Mouse (Mus musculus): Measurements from ENCODE around the gene Uso1. TPM values are rescaled to one million over a fixed set of nuclear protein-coding genes. Genes with fewer than 3 reads are reported as not detected.
A peak's percentile ranks its signal among the peaks of the same experiment; 100 is the strongest.
"Not testable (repeated sequence)": the region's sequence is repeated elsewhere in the genome, so short reads cannot be mapped to it uniquely, and the experiment has no call there.

Uso1 gene
- total RNA-seq, 4 experiments from 2014 or later = 76.4 to 82.2 (median 79.0) TPM

DNA sequence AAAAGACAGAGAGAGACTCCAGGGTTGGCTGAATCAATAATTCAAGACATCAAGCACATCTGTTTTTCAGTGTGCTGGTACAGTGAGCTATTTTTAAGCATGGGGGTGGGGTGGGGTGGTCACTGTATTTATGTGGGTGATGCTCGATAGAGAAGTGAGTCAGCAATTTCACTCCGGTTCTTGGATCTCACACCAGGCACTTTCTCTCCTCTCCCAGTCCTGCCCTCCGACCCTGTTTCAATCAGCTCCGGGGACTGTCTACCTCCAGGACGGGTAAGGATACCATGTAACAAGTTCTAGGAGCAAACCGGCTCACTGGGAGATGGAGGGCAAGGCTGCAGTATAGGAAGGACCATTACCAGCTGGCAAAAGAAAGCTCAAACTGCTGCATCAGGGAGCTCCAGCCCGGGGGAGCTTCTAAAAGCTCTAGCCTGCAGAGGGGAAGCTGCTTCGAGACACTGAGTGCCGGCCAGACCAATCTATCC lies 10.6 kb upstream of the Uso1 start:
- DNase-seq (ENCODE audit: low spot score in 2 of 2) = no peak

DNA sequence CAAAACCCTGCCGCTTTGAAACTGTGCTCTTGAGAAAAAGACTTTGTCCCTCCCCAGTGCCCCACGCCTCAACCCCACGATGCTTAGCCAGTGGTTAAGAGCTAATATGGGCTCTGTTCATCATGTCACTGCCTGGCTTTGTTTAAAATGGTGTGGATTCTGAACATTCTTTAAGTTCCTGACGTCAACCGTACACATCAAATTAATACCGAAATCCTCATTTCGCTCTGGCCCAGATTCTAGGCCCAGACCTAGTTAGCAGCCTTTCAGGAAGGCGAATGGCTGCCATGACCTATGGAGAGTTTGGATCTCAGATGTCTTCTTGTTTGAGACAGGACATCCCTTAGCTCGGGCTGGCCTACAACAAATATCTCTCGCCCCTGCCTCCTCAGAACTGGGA lies 10.0 kb upstream of the Uso1 start:
- no peak for DNase-seq (ENCODE audit: low spot score in 2 of 2)

DNA sequence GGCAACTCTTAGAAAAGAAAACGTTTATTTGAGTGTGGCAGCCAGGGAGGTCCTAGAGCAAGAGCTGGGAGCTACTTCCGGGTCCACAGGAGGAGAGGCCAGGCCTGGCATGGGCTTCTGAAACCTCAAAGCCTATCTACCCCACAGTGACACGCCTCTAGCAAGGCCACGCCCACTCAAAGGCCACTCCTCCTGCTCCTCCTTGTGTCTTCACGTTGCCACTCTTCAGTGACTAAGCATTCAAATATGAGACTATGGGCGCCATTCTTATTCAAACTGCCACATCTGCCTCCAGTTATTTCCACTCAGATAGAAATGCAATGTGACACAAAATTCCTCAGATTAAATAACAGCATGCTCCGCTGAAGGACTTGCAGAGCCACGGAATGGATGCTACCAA lies 9.2 kb upstream of the Uso1 start:
- no peak for DNase-seq (ENCODE audit: low spot score in 2 of 2)

DNA sequence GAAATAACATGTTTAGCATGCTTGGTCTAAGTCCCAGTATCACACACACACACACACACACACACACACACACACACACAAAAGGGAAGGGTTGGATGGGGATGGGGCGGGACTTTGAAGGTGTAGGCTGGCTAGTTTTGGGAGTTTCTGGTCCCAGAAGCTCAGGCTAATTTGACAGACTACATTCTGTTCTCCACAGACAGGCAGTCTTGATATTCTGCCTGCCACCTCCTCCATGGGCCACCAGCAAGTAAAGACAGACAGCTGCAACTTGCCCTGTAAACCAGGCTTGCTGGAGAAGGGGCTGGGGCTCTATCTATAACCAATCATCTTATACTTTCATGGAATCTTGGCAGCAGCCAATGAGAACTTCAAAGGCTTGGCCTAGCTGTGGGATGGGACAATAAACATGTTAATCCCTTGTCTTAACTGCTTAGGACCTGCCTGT lies 8.4 kb upstream of the Uso1 start:
- no peak for DNase-seq (ENCODE audit: low spot score in 2 of 2)

DNA sequence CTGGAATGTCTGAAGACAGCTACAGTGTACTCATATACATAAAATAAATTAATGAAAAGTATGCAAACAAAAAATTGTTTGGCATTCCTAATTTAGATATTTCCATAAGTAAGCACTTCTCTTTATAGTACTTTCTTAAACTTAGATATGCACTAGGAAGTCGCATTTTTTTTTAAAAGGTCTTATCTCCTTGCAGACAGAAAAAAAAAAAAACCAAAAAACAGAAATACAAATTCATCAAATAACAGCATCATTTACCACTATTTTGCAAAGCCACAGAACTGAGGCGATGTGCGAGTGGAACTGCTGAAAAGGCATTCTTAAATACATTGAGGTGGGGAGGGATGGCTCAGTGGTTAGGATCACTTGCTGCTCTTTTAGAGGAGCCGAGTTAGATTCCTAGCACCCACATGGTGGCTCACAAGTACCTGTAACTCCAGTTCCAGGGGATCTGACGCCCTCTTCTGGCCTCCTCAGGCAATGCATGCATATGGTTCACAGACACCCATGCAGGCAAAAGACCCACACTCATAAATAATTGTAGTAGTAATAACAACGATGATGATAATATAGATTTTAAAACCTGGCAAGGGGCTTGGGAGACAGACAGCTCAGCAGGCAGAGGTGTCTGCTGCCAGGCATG lies 7.6 kb upstream of the Uso1 start:
- DNase-seq (ENCODE audit: low spot score in 2 of 2) = no peak

DNA sequence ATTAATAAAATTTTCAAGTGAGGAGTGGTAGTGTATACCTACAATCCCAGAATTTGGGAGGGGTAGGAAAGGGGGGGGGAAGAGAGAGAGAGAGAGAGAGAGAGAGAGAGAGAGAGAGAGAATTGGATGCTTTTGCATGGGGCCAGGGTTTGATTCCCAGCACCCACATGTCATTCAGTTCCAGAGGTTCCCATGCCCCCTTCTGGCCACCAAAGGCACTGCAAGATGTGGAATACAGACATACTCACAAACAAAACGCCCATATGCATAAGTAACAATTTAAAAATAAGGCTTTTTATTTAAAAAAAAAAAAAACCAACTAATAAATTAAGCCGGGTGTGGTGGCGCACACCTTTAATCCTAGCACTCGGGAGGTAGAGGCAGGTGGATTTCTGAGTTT lies 5.6 kb upstream of the Uso1 start:
- no peak for DNase-seq (ENCODE audit: low spot score in 2 of 2)

DNA sequence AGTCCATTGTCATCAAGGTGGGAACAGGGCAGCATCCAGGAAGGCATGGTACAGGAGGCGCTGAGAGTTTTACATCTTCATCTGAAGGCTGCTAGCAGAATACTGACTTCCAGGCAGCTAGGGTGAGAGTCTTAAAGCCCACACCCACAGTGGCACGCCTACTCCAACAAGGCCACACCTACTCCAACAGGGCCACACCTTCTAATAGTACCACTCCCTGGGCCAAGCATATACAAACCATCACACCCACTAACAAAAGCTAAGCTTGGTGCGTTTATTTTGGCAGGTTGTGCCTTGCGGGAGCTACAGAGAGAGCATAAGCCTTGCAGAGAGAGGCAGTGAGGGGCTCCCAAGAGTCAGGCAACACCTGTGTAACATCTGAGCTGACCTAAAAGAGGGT lies 4.7 kb upstream of the Uso1 start:
- DNase-seq (ENCODE audit: low spot score in 2 of 2) = not testable (repeated sequence)

DNA sequence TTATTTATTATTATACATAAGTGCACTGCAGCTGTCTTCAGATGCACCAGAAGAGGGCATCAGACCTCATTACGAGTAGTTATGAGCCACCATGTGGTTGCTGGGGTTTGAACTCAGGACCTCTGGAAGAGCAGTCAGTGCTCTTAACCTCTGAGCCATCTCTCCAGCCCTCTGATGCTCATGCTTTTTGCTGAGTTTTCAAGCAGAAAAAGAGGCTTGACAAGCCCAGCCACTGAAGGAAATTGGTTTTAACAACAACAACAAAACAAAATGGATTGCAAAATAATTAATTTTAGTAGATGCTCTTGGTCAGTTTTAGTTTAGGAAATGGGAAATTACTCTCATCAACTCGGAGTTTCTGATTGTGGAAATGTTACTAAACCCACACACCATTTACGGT lies 2.8 kb upstream of the Uso1 start:
- DNase-seq (ENCODE audit: low spot score in 2 of 2) = no peak

DNA sequence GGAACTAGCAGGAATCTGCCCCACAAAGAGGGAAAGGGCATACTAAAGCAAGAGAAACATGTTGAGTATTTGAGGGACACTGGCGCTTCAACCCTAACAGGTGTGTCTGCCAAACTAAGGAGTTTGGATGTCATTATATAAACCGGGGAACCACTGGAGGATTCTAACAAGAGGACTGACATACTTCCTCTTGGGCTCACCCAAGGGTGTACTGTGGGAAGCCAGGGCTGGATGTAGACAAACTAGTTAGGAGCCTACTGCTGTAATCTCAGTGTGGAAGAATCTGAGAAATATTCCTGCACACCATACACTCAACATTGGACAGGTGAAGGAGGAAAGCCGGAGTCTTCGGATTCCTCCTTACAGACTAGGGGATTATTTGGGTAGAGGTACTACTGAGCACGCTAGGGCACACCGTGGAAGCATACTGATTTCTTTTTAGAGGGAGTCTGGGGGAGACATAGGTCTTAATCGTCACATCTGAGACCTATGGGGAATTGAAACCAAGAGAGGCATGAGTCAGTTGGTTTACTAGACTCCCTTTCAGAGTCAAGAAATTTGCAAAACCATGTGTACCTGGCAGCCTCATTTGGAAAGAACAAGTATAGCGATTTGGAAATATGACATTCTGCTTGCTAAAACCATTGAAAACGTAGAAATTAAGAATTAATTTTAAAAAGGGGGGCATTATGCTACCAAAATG lies 1.1 kb upstream of the Uso1 start:
- DNase-seq (ENCODE audit: low spot score in 2 of 2) = no peak

DNA sequence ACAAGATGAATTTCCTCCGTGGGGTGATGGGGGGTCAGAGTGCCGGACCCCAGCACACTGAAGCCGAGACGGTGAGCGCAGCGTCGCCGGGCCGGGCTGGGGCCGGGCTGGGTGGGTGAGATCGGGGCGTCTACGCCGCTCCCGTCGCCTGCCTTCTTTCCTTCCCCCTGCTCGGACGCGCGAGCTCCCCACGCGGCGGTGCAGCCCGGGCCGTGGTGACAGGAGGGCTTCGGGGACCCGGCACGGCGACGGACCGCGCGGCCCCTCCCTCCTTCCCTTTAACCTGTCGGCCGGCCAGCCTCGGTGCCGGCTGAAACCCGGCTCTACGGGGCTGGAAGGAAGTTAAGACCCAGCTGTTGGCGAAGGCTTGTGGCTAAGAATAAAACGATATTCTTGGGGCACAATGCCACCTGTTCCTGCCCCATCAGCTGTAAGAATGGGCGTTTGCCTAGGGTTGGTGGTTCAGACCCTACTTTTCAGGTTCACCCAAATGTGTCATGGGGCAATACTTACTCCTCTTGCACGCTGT lies 419 bp downstream of the Uso1 start:
- DNase-seq (ENCODE audit: low spot score in 2 of 2) = no peak

DNA sequence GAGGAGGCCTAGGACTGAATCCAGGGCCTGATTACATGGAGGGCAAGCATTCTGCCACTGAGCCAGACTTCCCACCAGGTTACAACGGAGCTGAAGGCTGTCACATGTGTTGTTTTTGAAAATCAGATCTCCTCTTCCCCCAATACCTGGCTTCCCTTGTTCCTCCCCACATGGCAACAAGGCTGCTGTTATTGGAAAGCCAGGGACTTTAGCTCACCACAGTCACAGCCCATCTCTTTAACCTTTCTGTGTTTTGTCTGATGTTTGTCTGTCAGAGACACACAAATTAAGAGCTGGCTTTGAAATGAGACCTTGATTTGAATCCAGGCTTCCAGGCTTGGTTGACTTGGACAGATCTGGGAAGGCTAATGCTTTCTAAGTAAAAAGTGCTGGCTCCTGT lies 1.5 kb downstream of the Uso1 start:
- no peak for DNase-seq (ENCODE audit: low spot score in 2 of 2)

DNA sequence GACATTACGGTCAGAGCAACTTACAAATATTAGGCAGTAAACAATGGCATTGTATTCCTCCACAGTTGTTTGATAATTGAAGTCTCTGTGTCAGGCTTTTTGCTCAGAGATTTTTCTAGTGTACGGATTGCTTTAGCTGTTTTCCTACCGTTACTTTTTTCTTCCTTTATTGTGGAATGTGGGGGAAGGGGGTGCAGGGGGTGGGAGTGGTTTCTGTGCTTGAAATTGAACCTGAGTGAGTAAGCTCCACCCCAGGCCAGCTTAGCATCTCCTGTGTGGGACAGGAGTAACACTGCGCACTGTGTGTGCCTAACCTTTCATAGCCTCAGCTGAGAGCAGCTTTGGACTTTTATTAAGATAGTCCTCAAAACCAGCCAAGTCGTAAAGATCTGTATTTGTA lies 4.0 kb downstream of the Uso1 start:
- no peak for DNase-seq (ENCODE audit: low spot score in 2 of 2)

DNA sequence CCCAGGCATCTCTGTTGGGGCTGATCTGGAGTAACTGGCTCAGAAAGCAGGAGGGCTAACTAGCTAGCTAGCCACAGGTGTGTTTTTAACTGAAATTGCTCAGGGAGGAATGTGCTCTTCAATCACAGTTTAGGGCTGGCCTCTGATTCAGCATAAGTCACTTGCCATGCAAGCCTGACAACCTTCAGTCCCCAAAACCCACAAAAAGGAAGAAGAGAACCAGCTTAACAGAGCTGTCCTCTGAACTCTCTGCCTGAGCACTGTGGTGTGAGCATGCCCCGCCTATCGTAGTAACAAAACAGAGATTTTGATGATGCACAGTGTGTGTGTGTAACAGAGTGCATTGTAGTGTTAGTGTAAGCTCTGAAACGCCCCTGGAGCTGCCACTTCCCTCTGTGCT lies 4.7 kb downstream of the Uso1 start:
- DNase-seq (ENCODE audit: low spot score in 2 of 2) = no peak

DNA sequence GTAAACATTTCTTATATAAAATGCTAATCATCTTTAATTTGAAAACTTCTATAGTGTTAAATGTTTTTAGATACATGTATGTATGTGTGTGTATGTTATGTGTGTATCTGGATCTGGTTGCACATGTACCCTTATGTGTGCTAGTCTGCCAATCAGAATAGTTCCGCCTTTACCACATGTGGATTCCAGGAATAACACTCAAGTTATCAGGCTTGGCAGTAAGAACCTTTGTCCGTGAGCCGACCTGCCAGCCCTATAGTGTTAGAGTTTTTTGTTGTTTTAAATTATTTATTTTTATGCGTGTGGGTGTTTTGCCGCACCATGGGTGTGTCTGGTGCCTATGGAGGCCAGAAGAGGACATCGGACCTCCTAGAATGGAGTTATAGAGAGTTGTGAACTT lies 5.9 kb downstream of the Uso1 start:
- no peak for DNase-seq (ENCODE audit: low spot score in 2 of 2)

DNA sequence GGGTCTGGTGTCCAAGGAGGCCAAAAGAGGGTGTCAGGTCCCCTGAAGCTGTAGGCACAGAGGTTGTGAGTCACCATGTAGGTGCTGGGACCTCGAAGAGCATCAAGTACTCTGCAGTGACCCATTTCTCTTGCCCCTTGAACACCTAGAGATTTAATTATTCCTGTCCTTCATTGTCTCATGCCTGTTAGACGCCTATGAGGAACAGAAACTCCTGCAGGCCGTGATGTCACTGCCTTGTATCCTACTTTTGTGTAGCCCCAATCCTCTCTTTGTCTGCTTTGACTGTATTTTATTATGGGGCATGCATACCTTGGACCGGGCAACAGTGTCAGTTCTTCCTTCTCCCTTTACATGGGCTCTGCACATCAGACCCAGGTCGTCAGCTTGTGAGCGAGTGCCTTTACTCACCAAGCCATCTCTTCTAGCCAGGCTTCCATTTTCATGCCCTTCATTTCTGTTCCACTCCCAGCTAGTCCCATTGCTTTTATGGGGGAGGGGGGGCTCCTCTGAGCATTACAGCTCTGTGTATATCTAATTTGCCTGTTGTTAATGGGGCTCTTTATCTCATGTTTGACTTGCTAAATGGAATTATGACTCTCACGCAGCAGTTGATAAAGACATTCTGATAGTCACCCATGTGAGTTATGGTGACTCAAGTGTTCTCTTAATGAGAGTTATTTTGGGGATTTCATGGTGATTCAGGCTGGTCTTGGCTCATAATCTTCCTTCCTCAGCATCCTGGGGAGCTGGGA lies 7.4 kb downstream of the Uso1 start:
- DNase-seq (ENCODE audit: low spot score in 2 of 2) = no peak

DNA sequence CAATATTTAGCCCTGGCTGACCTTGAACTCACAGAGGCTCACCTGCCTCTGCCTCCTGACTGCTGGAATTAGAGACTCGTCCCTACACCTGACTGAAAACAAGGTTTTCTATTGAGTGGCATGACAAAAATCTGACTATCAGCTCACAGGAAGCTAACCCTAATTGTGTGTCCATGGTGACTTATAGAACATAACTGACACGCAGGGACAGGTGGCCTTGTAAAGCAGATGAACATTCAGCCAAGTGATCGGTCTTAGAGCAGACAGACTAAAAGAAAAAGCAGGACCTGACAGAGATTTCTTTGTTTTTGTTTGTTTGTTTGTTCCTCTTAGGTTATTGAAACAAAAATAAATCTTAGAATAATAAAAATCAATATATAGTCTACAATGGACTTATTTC lies 10.5 kb downstream of the Uso1 start:
- no peak for DNase-seq (ENCODE audit: low spot score in 2 of 2)

DNA sequence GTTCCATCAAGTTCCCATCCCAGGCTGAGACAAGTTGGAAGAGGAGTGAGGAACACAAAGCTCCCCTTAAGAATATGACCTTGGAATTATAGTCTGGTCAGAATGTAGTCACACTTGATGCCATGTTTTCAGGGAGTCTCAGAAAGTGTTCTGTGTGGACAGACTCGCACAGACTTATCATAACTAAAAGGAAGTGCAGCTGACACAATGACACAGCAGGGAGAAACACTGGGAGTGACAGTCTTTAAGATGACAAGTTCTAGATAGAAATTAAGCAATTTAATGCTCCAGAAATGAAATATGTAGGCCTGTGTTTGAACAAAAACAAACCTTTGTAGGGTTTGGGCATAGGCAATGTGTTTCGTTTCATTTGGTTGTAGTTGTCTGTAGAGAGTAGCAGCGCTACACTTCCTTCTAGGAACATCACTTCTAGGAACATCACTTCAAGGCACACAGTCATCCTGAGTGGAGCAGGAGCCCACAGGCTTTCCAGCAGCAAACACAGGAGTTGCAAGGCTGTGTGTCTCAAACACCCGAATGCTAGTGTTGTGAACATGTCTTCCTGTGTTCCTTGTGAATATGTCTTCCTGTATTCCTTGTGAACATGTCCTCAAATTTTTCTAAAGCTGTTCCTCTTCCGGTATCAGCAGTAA lies 11.7 kb downstream of the Uso1 start:
- DNase-seq (ENCODE audit: low spot score in 2 of 2) = no peak

DNA sequence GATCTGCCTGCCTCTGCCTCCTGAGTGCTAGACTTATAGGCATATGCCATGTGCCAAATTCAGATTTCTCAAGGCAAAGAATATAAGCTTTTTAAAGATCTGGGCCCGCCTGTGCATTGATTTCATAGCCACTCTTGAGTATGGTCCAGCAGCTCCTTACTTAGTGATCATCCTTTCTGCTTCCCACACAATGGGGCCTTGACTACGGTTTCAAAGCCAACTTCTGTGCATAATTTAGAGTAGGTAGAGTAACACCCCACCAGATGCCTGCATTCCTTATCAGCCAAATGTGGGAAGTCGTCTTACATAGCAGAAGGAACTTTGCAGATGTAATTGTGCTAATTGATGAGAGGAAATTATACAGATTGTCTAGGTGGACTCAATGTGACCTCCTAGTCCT lies 17.1 kb downstream of the Uso1 start:
- peak in 1 of 2 experiments; percentile 61 for DNase-seq (ENCODE audit: low spot score in 2 of 2)

DNA sequence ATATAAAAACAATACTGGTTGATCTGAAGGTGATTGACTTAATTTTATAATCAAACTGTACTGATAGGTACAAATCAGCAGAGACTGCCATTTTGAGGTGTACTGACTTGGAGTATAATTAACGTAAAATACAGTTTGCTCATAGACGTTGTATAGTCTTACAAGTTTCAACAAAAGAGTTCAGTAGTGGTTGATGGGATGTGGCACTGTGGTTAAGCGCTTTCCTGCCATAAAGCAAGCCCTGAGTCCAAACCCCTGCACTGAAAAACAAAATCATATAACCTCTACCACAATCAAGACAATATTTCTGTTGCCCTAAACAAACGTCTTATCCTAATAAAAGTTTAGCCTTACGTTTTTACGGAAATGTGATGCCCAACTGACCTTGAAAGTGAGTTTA lies 28.2 kb downstream of the Uso1 start:
- DNase-seq (ENCODE audit: low spot score in 2 of 2) = no peak

DNA sequence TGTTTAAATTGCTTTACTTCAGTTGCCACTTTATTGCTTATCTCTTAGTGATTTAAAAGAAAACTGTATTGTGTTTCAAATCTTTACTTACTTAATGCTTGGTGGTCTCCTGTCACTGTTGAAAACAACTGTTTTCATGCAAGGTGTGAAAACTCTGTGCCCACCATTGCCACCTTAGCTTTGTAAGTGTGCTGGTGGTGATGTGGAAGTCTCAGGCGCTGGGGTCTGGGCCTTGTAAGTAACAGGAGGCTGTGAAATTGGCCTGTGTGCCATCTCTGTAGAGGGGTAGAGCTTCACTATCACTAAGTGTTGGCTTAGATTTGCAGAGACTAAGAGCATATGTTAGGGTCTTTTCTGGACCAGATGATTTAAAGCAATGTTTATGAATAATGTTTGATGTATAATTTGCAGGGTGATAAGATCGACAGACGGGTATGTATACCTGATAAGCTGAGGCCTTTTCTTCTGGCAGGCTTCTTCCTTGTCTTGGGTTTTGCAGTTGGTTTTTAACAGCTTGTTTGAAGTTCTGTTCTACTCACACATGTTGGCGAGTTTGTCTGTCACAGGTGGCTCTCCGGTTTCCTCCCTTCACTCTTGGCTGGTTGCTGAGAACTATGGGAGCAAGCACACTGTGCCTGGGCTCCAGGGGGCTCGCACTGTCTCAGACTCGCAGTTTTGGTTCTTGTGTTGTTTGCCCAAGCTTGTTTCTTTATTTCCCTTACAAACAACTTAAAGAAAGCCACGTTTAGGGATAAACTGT lies 45.5 kb downstream of the Uso1 start:
- DNase-seq (ENCODE audit: low spot score in 2 of 2) = no peak

DNA sequence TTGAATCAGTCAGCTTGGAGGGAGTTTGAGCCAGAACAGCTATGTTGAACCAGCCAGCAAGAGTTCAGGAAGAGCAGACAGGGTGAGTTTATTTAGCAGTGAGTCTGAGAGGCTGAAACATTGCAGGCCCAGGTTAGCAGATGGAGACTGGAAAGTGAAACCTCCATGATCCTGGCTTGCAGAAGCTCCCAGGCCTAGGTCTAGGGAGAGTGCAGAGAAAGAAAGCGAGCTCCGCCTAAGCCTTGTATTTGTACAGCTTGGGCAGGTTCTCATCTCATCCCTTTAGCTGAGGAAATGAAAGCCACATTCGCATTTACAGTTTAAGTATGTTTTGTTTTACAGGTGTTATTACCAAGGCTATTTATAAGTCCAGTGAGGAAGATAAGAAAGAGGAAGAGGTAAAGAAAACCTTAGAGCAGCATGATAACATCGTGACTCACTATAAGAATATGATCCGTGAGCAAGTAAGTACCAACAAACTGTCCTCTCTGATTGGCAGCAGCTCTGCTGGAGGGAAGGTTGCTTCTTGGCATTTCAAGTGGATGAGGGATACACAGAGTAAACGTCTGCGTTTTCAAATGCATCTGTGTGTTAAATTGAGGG lies 51.2 kb downstream of the Uso1 start:
- DNase-seq (ENCODE audit: low spot score in 2 of 2) = no peak

Data from left cerebral cortex, adult 8-10 months (tissue).